Mouse (Mus musculus): ENCODE results near the gene Erc2. TPM values are rescaled to one million over a fixed set of nuclear protein-coding genes. Genes with fewer than 3 reads are reported as not detected.
A peak's percentile ranks its signal among the peaks of the same experiment; 100 is the strongest.

Gene Erc2
- total RNA-seq, 2 experiments from 2014 or later, result 0.38 to 0.86 TPM

GRCm38 (mm10) chr14:27756901-27757300 lies 134.7 kb downstream of the Erc2 start:
- intact Hi-C loops (cut with DNase I; ENCODE audit: low total_unique reads), result no loop called here
- DNase-seq, result no peak

GRCm38 (mm10) chr14:27758230-27758629 lies 136.0 kb downstream of the Erc2 start:
- intact Hi-C loops (cut with DNase I; ENCODE audit: low total_unique reads), result no loop called here
- DNase-seq, result no peak

- intact Hi-C loops (cut with DNase I; ENCODE audit: low total_unique reads), result no loop called here
- DNase-seq, result no peak
These were observed 136.9 kb downstream of the Erc2 start for GRCm38 (mm10) chr14:27759069-27759628.

GRCm38 (mm10) chr14:27759982-27760381 lies 137.8 kb downstream of the Erc2 start:
- no peak for DNase-seq
- intact Hi-C loops (cut with DNase I; ENCODE audit: low total_unique reads), result no loop called here

GRCm38 (mm10) chr14:27775367-27775766 lies 153.1 kb downstream of the Erc2 start:
- DNase-seq, result no peak
- intact Hi-C loops (cut with DNase I; ENCODE audit: low total_unique reads), result no loop called here

- intact Hi-C loops (cut with DNase I; ENCODE audit: low total_unique reads), result no loop called here
- no peak for DNase-seq
These were observed 156.3 kb downstream of the Erc2 start for GRCm38 (mm10) chr14:27778503-27778902.

GRCm38 (mm10) chr14:27778982-27779701 lies 156.9 kb downstream of the Erc2 start:
- no peak for DNase-seq
- intact Hi-C loops (cut with DNase I; ENCODE audit: low total_unique reads), result no loop called here

GRCm38 (mm10) chr14:27781221-27781620 lies 159.0 kb downstream of the Erc2 start:
- intact Hi-C loops (cut with DNase I; ENCODE audit: low total_unique reads), result no loop called here
- no peak for DNase-seq

GRCm38 (mm10) chr14:27784826-27785225 lies 162.6 kb downstream of the Erc2 start:
- DNase-seq, result no peak
- intact Hi-C loops (cut with DNase I; ENCODE audit: low total_unique reads), result no loop called here

GRCm38 (mm10) chr14:27785562-27785961 lies 163.3 kb downstream of the Erc2 start:
- no peak for DNase-seq
- intact Hi-C loops (cut with DNase I; ENCODE audit: low total_unique reads), result no loop called here

- no peak for DNase-seq
- intact Hi-C loops (cut with DNase I; ENCODE audit: low total_unique reads), result no loop called here
These were observed 167.1 kb downstream of the Erc2 start for GRCm38 (mm10) chr14:27789066-27789898.

GRCm38 (mm10) chr14:27798184-27798934 lies 176.1 kb downstream of the Erc2 start:
- DNase-seq, result no peak
- intact Hi-C loops (cut with DNase I; ENCODE audit: low total_unique reads), result no loop called here

- intact Hi-C loops (cut with DNase I; ENCODE audit: low total_unique reads), result no loop called here
- no peak for DNase-seq
These were observed 178.5 kb downstream of the Erc2 start for GRCm38 (mm10) chr14:27800766-27801165.

- DNase-seq, result no peak
These were observed 181.7 kb downstream of the Erc2 start for GRCm38 (mm10) chr14:27803961-27804360.

GRCm38 (mm10) chr14:27805064-27805463 lies 182.8 kb downstream of the Erc2 start:
- DNase-seq, result no peak
- intact Hi-C loops (cut with DNase I; ENCODE audit: low total_unique reads), result loop anchor here (5.0 kb wide), 1 partner anchor 707 kb away; no protein-coding TSS in a partner anchor

More at GRCm38 (mm10) chr14:27803961-27804360, 181.7 kb downstream of the Erc2 start:
- intact Hi-C loops (cut with DNase I; ENCODE audit: low total_unique reads), result no loop called here

- DNase-seq, result peak; percentile 36
- intact Hi-C loops (cut with DNase I; ENCODE audit: low total_unique reads), result loop anchor here (5.0 kb wide), 1 partner anchor 704 kb away; no protein-coding TSS in a partner anchor
These were observed 185.9 kb downstream of the Erc2 start for GRCm38 (mm10) chr14:27808080-27808479.

GRCm38 (mm10) chr14:27808523-27809114 lies 186.4 kb downstream of the Erc2 start:
- intact Hi-C loops (cut with DNase I; ENCODE audit: low total_unique reads), result loop anchor here (5.0 kb wide), 1 partner anchor 704 kb away; no protein-coding TSS in a partner anchor
- no peak for DNase-seq

GRCm38 (mm10) chr14:27810790-27811189 lies 188.6 kb downstream of the Erc2 start:
- intact Hi-C loops (cut with DNase I; ENCODE audit: low total_unique reads), result no loop called here
- no peak for DNase-seq

- intact Hi-C loops (cut with DNase I; ENCODE audit: low total_unique reads), result no loop called here
- DNase-seq, result no peak
These were observed 189.4 kb downstream of the Erc2 start for GRCm38 (mm10) chr14:27811649-27812048.
